ENCODE assay signal across 16 mouse cellular contexts in the genomic region with DNA sequence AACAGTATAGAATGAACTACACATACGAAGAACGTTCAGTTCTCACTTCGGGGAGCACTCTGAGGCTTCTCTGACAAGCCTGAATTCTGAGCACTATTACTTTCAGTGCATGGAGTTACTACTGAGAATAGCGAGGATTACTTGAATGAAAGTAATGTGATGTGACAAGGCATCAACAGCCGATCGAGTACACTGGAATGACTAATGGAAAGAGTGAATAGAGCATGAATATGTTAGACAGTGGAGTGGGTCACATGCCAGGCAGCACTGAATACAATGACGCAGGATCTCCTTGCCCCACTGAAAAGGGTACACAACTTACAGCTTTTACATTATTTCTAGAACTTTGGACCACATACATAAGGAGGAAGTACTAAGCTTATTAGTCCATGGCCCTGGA.
"Had no signal": no experiment of that assay in that cellular context is flagged by ENCODE, and none has a peak within 500 bp of the region (broad histone marks: within the 10 kb centered on the region; RNA-seq: fewer than 3 reads in every experiment).

No protein-coding gene starts in this region.

- H3K36me3 ChIP-seq: liver, embryonic 13.5 days; liver, embryonic 15.5 days; lung, embryonic 15.5 days; neural tube, embryonic 12.5 days; stomach, embryonic 15.5 days had no signal

- H3K9ac ChIP-seq: liver, embryonic 13.5 days; liver, embryonic 15.5 days; liver, postnatal 0 days; lung, embryonic 15.5 days; neural tube, embryonic 12.5 days; stomach, embryonic 15.5 days had no signal

- H3K4me2 ChIP-seq: liver, embryonic 13.5 days; liver, embryonic 15.5 days; lung, embryonic 15.5 days; midbrain, embryonic 11.5 days; neural tube, embryonic 12.5 days; stomach, embryonic 15.5 days had no signal

- H3K9me3 ChIP-seq: liver, embryonic 13.5 days; liver, embryonic 15.5 days; lung, embryonic 15.5 days; neural tube, embryonic 12.5 days; stomach, embryonic 15.5 days had no signal

- DNase-seq: liver, embryonic 13.5 days; liver, postnatal 0 days; lung, adult 2 months; lung, postnatal 14 days; lung, postnatal 36 days; right cerebral cortex, postnatal 14 days; thymus, adult 18-20 months; thymus, postnatal 14 days; thymus, postnatal 36 days had no signal

- H3K27ac ChIP-seq: liver, embryonic 13.5 days; liver, embryonic 15.5 days; lung, embryonic 15.5 days; macrophage; neural tube, embryonic 12.5 days; stomach, embryonic 15.5 days had no signal

- H3K27me3 ChIP-seq: liver, embryonic 13.5 days; liver, embryonic 15.5 days; megakaryocyte, embryonic 14.5 days; neural tube, embryonic 12.5 days; stomach, embryonic 15.5 days had no signal

- H3K4me3 ChIP-seq: liver, embryonic 13.5 days; liver, embryonic 15.5 days; lung, embryonic 15.5 days; megakaryocyte, embryonic 14.5 days; neural tube, embryonic 12.5 days; stomach, embryonic 15.5 days had no signal

- ATAC-seq: liver, postnatal 0 days had no signal

- H3K4me1 ChIP-seq: liver, embryonic 13.5 days; liver, embryonic 15.5 days; lung, embryonic 15.5 days; megakaryocyte, embryonic 14.5 days; neural tube, embryonic 12.5 days; stomach, embryonic 15.5 days had no signal
